Mouse (Mus musculus): ENCODE data around the gene Sgsm2.
"Not testable (repeated sequence)": the region's sequence is repeated elsewhere in the genome, so short reads cannot be mapped to it uniquely, and the experiment has no call there.

The Sgsm2 gene

DNA sequence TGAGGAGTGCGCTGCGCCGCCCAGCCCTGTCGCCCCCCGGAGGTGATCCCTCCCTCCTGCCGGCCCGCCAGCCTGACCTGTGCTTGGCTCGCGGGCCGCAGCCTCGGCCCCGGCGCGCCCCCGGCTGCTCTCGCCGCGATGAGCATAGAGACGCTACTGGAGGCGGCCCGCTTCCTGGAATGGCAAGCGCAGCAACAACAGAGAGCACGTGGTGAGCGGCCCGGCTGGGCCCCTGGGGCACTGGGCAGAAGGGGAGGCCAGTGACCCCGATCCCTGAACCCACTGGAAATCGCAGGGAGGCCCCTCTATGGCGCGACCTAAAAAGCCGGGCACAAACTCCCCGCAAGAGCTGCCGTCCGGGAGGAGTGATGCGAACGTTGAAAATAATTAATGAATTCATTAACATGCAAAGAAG, 65.7 kb downstream of the Sgsm2 start:
- in situ Hi-C loops (cut with MboI, MseI) = loop anchor here in 1 of 2 experiments (10.0 kb wide), 2 partner anchors 634 to 924 kb away; partner anchors contain the start of gene Tlcd2

DNA sequence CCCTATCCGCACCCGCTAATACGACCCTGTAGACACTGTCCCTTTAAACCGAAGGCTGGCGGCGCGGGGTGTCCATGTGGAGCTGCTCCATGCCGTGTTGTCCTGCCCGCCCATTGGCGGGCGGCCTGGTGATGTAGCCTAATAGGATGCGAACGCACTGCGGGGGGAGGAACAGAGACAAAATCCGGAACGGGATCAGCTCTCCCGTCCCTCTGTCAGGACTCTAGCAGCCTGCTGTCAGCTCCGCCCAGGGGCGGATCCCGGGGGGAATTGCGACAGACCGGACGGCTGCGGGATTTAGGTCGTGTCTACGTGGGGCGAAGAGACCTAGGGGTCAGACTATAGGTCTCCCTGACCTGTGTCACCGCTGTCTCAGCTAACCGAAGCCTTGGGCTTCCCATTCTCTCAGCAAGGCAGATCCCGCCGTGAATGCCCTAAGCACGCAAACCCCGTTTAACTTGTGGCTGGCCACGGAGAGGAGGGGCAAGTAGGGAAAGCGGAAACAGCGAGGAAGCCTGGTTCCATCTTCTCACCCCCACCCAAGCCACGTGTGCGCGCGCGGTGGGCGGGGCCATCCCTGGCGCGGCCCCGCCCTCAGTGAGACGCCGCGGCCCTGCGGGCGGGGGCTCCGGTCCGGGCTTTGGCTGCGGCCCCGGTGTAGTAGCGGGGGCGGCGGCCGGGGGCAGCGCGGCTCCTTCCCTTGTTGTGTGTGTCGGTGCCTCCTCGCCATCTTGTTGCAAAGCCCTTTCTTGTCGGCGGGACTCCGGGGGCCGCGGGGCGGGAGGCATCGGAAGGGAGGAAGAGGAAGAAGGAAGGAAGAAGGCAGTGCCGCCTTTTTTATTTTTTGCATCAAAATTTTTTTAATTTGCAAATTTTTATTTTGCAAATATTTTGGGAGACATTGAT, 66.4 kb downstream of the Sgsm2 start, which contains the start of gene Mnt:
Gene Mnt, plus strand, starts transcription at position 665 of the 906 bp plus-strand sequence.
- in situ Hi-C loops (cut with MboI, MseI) = loop anchor here in 1 of 2 experiments (10.0 kb wide), 2 partner anchors 634 to 924 kb away; partner anchors contain the start of gene Tlcd2

- in situ Hi-C loops (cut with MboI, MseI) = loop anchor here in 1 of 2 experiments (10.0 kb wide), 2 partner anchors 635 to 925 kb away; partner anchors contain the start of gene Tlcd2
Measured at GRCm38 (mm10) chr11:74829812-74830211, 67.0 kb downstream of the Sgsm2 start.

DNA sequence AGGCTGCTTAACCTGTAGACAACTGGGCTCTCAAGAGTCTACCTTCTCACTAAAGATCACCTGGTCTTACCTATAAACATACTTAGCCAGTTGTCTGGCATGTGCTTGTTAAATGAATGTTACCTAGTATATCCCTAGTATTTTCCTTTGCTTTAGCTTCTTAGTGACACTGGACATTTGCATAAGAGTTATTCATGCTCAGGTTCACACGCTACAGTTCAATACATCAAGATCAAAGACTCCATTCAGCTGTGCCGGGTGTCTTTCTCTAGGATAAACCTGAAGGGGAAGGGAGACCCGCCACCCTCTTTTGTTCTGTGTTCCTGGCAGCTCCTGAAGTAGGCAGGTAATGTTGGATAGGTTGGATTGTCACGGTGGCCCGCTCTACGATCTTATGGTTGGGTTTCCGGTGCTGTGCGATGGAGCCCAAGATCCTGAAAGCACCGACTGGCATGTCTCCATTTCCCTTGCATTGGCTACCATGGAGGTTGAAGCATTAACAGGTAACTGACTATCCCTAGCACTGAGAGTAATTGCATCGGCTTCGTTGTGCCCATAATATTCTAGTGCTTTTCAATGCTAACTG, 67.8 kb downstream of the Sgsm2 start:
- in situ Hi-C loops (cut with MboI, MseI) = no loop called here

GRCm38 (mm10) chr11:74828404-74828931, 68.4 kb downstream of the Sgsm2 start:
- in situ Hi-C loops (cut with MboI, MseI) = no loop called here

DNA sequence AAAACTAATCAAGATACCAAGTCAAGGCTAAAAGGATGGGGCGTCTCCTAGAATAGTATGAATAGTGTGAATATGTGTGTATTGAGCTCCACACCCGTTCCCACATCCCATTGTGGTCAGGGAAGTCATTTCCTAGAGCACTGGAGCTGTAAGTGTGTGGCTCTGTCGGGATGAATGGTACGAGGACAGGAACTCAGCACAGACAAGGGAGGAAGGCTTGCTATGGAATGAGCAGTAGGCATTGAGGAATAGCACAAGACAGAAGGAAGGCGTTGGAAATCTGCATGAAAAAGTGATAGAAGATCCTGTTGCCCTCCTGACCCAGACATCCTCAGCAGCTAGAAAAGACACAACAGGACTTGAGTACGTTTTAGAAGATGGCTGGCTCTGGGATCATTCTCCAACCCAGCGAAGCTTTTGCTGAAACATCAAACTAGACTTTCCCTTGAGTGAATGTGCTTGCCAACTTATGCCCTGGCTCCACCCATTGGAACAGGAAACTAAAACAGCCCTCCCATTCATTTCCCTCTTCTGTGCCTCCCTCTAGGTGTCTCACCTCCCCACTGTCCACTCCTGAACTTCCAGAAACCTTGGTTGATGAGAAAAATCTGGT, 69.0 kb downstream of the Sgsm2 start:
- in situ Hi-C loops (cut with MboI, MseI) = no loop called here

GRCm38 (mm10) chr11:74826702-74827101, 70.2 kb downstream of the Sgsm2 start:
- in situ Hi-C loops (cut with MboI, MseI) = no loop called here

DNA sequence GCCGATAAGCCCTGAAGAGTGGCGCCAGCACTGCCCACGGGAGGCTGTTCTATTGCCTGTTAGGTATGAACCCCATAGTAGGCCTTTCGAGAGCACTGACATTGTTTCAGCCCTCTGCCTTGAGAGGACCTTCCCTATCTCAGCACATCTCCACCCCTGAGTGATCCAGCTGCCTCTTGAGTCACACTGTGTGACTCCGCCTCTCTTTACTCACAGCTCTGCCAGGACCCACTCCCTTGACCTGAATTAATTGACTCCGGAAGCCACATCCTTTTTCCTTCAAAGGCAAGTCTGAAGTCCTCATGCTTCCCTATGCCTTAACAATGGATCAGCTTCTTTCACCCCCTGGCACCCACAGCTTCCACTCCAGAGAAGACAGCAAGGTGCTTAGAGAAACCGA, 70.7 kb downstream of the Sgsm2 start:
- in situ Hi-C loops (cut with MboI, MseI) = no loop called here

GRCm38 (mm10) chr11:74822746-74823440, 74.0 kb downstream of the Sgsm2 start:
- in situ Hi-C loops (cut with MboI, MseI) = no loop called here

- in situ Hi-C loops (cut with MboI, MseI) = no loop called here
Measured at GRCm38 (mm10) chr11:74821463-74821862, 75.4 kb downstream of the Sgsm2 start.

- in situ Hi-C loops (cut with MboI, MseI) = no loop called here
Measured at GRCm38 (mm10) chr11:74820921-74821320, 75.9 kb downstream of the Sgsm2 start.

- in situ Hi-C loops (cut with MboI, MseI) = loop anchor here in 1 of 2 experiments (5.0 kb wide), 1 partner anchor 33 kb away; no protein-coding TSS in a partner anchor
Measured at GRCm38 (mm10) chr11:74815795-74816194, 81.1 kb downstream of the Sgsm2 start.

DNA sequence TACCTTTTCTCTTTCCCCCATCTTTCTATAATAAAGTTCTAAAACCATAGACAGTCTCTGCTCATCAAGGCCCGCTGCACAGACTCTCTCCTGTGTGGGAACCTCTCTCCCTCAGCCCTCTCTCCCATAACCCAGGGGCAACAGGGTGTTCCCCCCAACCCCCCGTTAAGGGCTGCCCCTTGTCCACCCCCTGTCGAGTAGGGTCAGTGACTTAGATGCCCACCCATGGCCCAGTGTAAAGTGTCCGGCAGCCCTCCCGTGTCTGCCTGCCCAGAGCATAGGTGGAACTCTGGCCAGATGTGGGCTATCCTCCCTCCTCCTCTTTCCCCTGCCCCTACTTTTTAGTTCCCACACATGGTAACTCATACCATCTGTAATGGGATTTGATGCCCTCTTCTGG, 85.3 kb downstream of the Sgsm2 start:
- in situ Hi-C loops (cut with MboI, MseI) = no loop called here

- in situ Hi-C loops (cut with MboI, MseI) = not testable (repeated sequence)
Measured at GRCm38 (mm10) chr11:74811027-74811426, 85.8 kb downstream of the Sgsm2 start.

DNA sequence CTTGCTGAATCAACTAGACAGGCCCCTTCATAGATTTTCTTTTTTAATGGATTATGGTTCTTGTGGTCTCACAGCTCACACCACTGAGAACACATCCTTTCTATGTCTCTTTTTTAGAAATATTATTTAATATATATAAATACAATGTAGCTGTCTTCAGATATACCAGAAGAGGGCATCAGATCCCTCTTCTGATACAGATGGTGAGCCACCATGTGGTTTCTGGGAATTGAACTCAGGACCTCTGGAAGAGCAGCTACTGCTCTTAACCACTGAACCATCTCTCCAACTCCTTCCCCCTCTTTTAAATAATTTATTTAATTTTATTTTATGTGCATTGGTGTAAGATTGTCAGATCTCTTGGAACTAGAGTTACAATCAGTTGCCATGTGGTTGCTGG, 86.7 kb downstream of the Sgsm2 start:
- in situ Hi-C loops (cut with MboI, MseI) = no loop called here

DNA sequence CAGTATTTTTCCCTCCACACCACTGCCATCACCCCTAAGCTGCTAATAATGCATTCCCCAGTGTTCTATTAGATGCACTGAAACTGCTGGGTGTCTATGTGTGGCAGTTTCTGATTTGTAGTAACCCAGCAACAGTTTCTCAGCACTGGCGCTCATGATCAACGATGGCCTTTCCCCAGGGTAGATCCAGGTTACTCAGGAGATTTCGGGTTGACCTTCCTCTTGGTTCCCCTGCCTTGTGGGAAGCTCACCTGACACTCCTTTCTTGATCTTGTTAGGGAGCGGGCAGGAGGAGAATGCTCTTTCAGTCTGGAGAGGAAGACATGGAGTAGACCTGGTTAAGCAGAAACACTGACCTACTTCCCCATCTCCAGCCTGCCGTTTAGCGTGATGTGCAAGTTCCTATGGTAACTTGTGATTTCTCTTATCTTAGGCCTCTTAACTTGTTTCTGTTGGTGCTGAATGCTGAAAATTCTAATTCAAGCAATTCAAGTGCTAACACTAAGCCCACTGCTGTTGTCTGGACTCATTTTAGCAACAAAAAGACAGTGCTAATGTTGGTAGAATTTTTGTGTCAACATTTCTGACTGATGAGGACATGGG, 88.5 kb downstream of the Sgsm2 start:
- in situ Hi-C loops (cut with MboI, MseI) = no loop called here

- in situ Hi-C loops (cut with MboI, MseI) = no loop called here
Measured at GRCm38 (mm10) chr11:74807246-74807882, 89.5 kb downstream of the Sgsm2 start.

- in situ Hi-C loops (cut with MboI, MseI) = no loop called here
Measured at GRCm38 (mm10) chr11:74804081-74804627, 92.7 kb downstream of the Sgsm2 start.

DNA sequence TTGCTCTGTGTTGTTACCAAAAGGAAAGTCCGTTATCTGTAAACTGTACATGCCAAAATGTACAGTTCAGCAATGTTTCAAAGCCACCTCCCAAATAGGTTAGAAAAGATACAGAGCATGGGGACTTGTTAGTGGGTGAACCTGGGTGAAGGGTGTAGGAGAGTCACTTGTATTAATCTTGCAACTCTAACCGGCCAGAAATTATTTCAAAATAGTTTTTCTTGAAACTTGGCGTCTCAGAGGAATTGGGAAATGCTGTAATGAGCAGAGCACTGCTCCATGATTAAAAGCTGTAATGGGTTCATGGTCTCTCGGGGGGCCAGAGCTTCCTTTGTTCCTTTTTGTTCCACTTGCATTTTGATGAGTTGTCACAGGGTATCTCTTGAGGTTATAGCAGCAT, 96.2 kb downstream of the Sgsm2 start:
- in situ Hi-C loops (cut with MboI, MseI) = no loop called here

Data from T-helper 17 cell (primary cell).